11 mouse cellular contexts compared by ENCODE assay signal in genomic region chr10:5806996-5807395, GRCm38 (mm10). TPM values are rescaled to one million over a fixed set of nuclear protein-coding genes. Genes with fewer than 3 reads are reported as not detected.
DNase-seq lines count a peak whose midpoint lies in the region; ATAC-seq and TF ChIP-seq lines count a peak whose summit lies in the region.
"Had no signal": no experiment of that assay in that cellular context is flagged by ENCODE, and none has a peak within 500 bp of the region (broad histone marks: within the 10 kb centered on the region; RNA-seq: fewer than 3 reads in every experiment).

No protein-coding gene starts in this region.

- no peak overlapping the region for H3K9ac ChIP-seq in lung, embryonic 15.5 days
- no peak overlapping the region for H3K9ac ChIP-seq in intestine, embryonic 16.5 days (ENCODE audit: low read depth, low read length)

- no peak for ATAC-seq in lung, embryonic 15.5 days (ENCODE audit: borderline replicate concordance, extremely low read depth, low FRiP score, low TSS enrichment)
- no peak for ATAC-seq in intestine, embryonic 16.5 days

- 45% methylated on average over 4 of the region's 4 CpGs for WGBS in lung, embryonic 15.5 days
- 59% methylated on average over 4 of the region's 4 CpGs for WGBS in intestine, embryonic 16.5 days
- WGBS in small intestine, adult 2 months = 17% methylated on average over 4 of the region's 4 CpGs

- no peaks in the 10 kb centered on the region for H3K9me3 ChIP-seq in lung, embryonic 15.5 days
- H3K9me3 ChIP-seq in intestine, embryonic 16.5 days (ENCODE audit: control insufficient read depth, low read length) = no peaks in the 10 kb centered on the region
- H3K9me3 ChIP-seq: G1E; hindbrain, embryonic 12.5 days; limb, embryonic 12.5 days had no signal

- no peak overlapping the region for H3K4me3 ChIP-seq in lung, embryonic 15.5 days
- H3K4me3 ChIP-seq in intestine, embryonic 16.5 days (ENCODE audit: low read length) = no peak overlapping the region
- no peak overlapping the region for H3K4me3 ChIP-seq in small intestine, adult 2 months (ENCODE audit: low read depth, low read length)

- peak; percentile 18 for DNase-seq in heart, adult 11 months
- DNase-seq in heart, postnatal 10 days = no peak
- no peak for DNase-seq in lung, postnatal 4 days
- no peak for DNase-seq in spleen, postnatal 36 days (ENCODE audit: low spot score in 2 of 2)
- DNase-seq in gastrocnemius, adult 8-10 months (ENCODE audit: low spot score in 2 of 2) = no peak

- H3K4me2 ChIP-seq in lung, embryonic 15.5 days = no peak overlapping the region
- H3K4me2 ChIP-seq in intestine, embryonic 16.5 days (ENCODE audit: low read depth, low read length) = no peak overlapping the region

- peaks cover 21% of the 10 kb centered on the region for H3K4me1 ChIP-seq in lung, embryonic 15.5 days
- H3K4me1 ChIP-seq in intestine, embryonic 16.5 days (ENCODE audit: control insufficient read depth, insufficient read depth, low read length) = peaks cover 13% of the 10 kb centered on the region
- peaks cover 13% of the 10 kb centered on the region for H3K4me1 ChIP-seq in small intestine, adult 2 months (ENCODE audit: control insufficient read depth, insufficient read depth, insufficient read length, low read length)

- TF ChIP-seq POLR2A in small intestine, adult 2 months (IDR thresholded peaks at IDR 0.05; ENCODE audit: low read depth, low read length) = no peak

- peaks cover 9% of the 10 kb centered on the region for H3K36me3 ChIP-seq in lung, embryonic 15.5 days
- H3K36me3 ChIP-seq in intestine, embryonic 16.5 days (ENCODE audit: control insufficient read depth, insufficient read depth, low read length) = peaks cover 5% of the 10 kb centered on the region; the same call in 1 of the 2 replicates
- peaks cover 5% of the 10 kb centered on the region for H3K36me3 ChIP-seq in small intestine, adult 2 months (ENCODE audit: control insufficient read depth, insufficient read depth, low read length)

- no peak for TF ChIP-seq CTCF in small intestine, adult 2 months (IDR thresholded peaks at IDR 0.05; ENCODE audit: extremely low read depth, insufficient read length, insufficient replicate concordance, low read depth, low read length)

- intact Hi-C loops in heart, postnatal 10 days (cut with DNase I) = no loop called here

- H3K27ac ChIP-seq in lung, embryonic 15.5 days = peak overlapping the region; percentile 94
- peak overlapping the region; percentile 79 for H3K27ac ChIP-seq in intestine, embryonic 16.5 days (ENCODE audit: low read length)
- H3K27ac ChIP-seq in small intestine, adult 2 months (ENCODE audit: insufficient read depth, low read depth, low read length) = peak overlapping the region; percentile 78
- H3K27ac ChIP-seq: hindbrain, embryonic 12.5 days had no signal

- H3K27me3 ChIP-seq in lung, embryonic 15.5 days = no peaks in the 10 kb centered on the region
- H3K27me3 ChIP-seq in intestine, embryonic 16.5 days (replicated peaks; ENCODE audit: control insufficient read depth, insufficient read depth, low read length) = no peaks in the 10 kb centered on the region
- H3K27me3 ChIP-seq in small intestine, adult 2 months (ENCODE audit: control insufficient read depth, insufficient read depth, low read length) = no peaks in the 10 kb centered on the region
- H3K27me3 ChIP-seq: hindbrain, embryonic 12.5 days; limb, embryonic 12.5 days had no signal

RNA-seq across cellular contexts. Expression of gene Fbxo5, which starts 1.6 kb away (rescaled TPM):
- total RNA-seq in heart, postnatal 10 days (2021) = 1 to 10 TPM; 6.1 to 7.0 TPM
- polyA plus RNA-seq in lung, embryonic 15.5 days (2015; fragmentation: Nextera tagmentation; extraction: Ambion mirVana) = 84.3 and 92.5 TPM in 2 replicates
- polyA plus RNA-seq in intestine, embryonic 16.5 days (2015; fragmentation: Nextera tagmentation; extraction: Ambion mirVana) = 41.6 and 47.9 TPM in 2 replicates
- 0.53 and 0.70 TPM in 2 replicates for polyA plus RNA-seq in small intestine, adult 2 months (2012; rRNA removed)
- under 1 TPM; 0.17 to 0.85 (median 0.34) TPM for total RNA-seq in gastrocnemius, adult 8-10 months (2022)

RNA-seq across cellular contexts. Expression of gene Mtrf1l, which starts 16.7 kb away (rescaled TPM):
- total RNA-seq in heart, postnatal 10 days (2021) = 1 to 10 TPM; 7.2 to 8.2 TPM
- 14.1 and 16.7 TPM in 2 replicates for polyA plus RNA-seq in lung, embryonic 15.5 days (2015; fragmentation: Nextera tagmentation; extraction: Ambion mirVana)
- polyA plus RNA-seq in intestine, embryonic 16.5 days (2015; fragmentation: Nextera tagmentation; extraction: Ambion mirVana) = 11.9 and 12.5 TPM in 2 replicates
- polyA plus RNA-seq in small intestine, adult 2 months (2012; rRNA removed) = 1.3 and 1.7 TPM in 2 replicates
- total RNA-seq in gastrocnemius, adult 8-10 months (2022) = 1 to 10 TPM; 3.6 to 4.7 (median 4.5) TPM

Comparison
In these comparisons a context has a peak if more than half of its experiments do, and no peak if none do; other contexts are left out.
1. RNA of gene Fbxo5, which starts 1.6 kb away (polyA plus RNA-seq): 84.3 to 92.5 TPM in lung, embryonic 15.5 days and 41.6 to 47.9 TPM in intestine, embryonic 16.5 days; 0.53 to 0.70 TPM in small intestine, adult 2 months; every median in the first group is over 10 times any median in the second.
2. Peak in every context shown above with its lines, with median percentiles within 50 percentile points of each other: H3K27ac ChIP-seq.